Mouse (Mus musculus) bone marrow, adult 2 months (tissue): ENCODE data around the gene Ddx1.

Experiments
- CTCF ChIP-seq: fragments of 200-500 bp; IDR thresholded peaks from 2 replicates; pipeline ENCODE4 v1.5.1; 2011; ENCODE audit warnings: low read length, control low read depth; ENCODE audit not compliant: control insufficient read depth, insufficient read depth
- POLR2A ChIP-seq: fragments of 200-500 bp; IDR thresholded peaks from 2 replicates; pipeline ENCODE4 v1.6.1; 2011; ENCODE audit warnings: low read depth, mild to moderate bottlenecking, control low read depth, low read length, borderline replicate concordance; ENCODE audit not compliant: control insufficient read depth

GRCm38 (mm10) chr12:13208983-13209451 is 40.0 kb downstream of the Ddx1 start:
- no peak for TF ChIP-seq CTCF
- no peak for TF ChIP-seq POLR2A
